Mouse (Mus musculus) neural tube, embryonic 10.5 days (tissue): ENCODE data around the gene Fcrla.

Source experiments
- DNase-seq: peaks from one replicate; pipeline ENCODE4 v3.0.0-alpha.2; 2017; ENCODE audit warnings: low spot score; ENCODE audit errors: extremely low spot score

Fcrla gene

GRCm38 (mm10) chr1:170929245-170929644 is 1.9 kb upstream of the Fcrla start:
- no peak for DNase-seq

GRCm38 (mm10) chr1:170928467-170928866 is 1.1 kb upstream of the Fcrla start:
- no peak for DNase-seq

GRCm38 (mm10) chr1:170926941-170927340 is 442 bp downstream of the Fcrla start:
- no peak for DNase-seq

- DNase-seq: no peak
These were observed 2.9 kb downstream of the Fcrla start for GRCm38 (mm10) chr1:170924485-170924884.

- DNase-seq: no peak
These were observed 8.1 kb downstream of the Fcrla start for GRCm38 (mm10) chr1:170919308-170919707.

- DNase-seq: no peak
These were observed 11.7 kb downstream of the Fcrla start for GRCm38 (mm10) chr1:170915657-170916056.

GRCm38 (mm10) chr1:170912891-170913615 is 14.3 kb downstream of the Fcrla start, which contains the start of gene Fcrlb:
Gene Fcrlb (minus strand): TSS chr1:170912941.
- DNase-seq: no peak

- no peak for DNase-seq
These were observed 15.3 kb downstream of the Fcrla start for GRCm38 (mm10) chr1:170911907-170912660.

- DNase-seq: peak; percentile 43
These were observed 19.0 kb downstream of the Fcrla start for GRCm38 (mm10) chr1:170908341-170908740.

GRCm38 (mm10) chr1:170907456-170908191 is 19.8 kb downstream of the Fcrla start:
- peak; percentile 61 for DNase-seq

- DNase-seq: no peak
These were observed 20.3 kb downstream of the Fcrla start for GRCm38 (mm10) chr1:170907111-170907455.

GRCm38 (mm10) chr1:170903485-170903884 is 23.9 kb downstream of the Fcrla start:
- no peak for DNase-seq

- DNase-seq: peak; percentile 87
These were observed 25.7 kb downstream of the Fcrla start for GRCm38 (mm10) chr1:170901536-170902238.

- DNase-seq: peak; percentile 30
These were observed 26.4 kb downstream of the Fcrla start for GRCm38 (mm10) chr1:170900799-170901467.

GRCm38 (mm10) chr1:170898413-170899075 is 28.8 kb downstream of the Fcrla start:
- DNase-seq: no peak

GRCm38 (mm10) chr1:170896651-170897281 is 30.6 kb downstream of the Fcrla start:
- no peak for DNase-seq

- no peak for DNase-seq
These were observed 32.5 kb downstream of the Fcrla start for GRCm38 (mm10) chr1:170894603-170895602.

- DNase-seq: no peak
These were observed 35.1 kb downstream of the Fcrla start for GRCm38 (mm10) chr1:170892279-170892678.

GRCm38 (mm10) chr1:170891646-170892045 is 35.7 kb downstream of the Fcrla start:
- DNase-seq: no peak
